Mouse (Mus musculus) liver, embryonic 14.5 days (tissue): ENCODE data around the gene Ltb.

Source experiments
- CTCF ChIP-seq: IDR thresholded peaks from 2 replicates; pipeline ENCODE4 v1.5.1; 2016; ENCODE audit warnings: antibody characterized with exemption, low read depth, control low read depth
- EP300 ChIP-seq: IDR thresholded peaks from 2 replicates; pipeline ENCODE4 v1.6.1; 2016; ENCODE audit warnings: antibody characterized with exemption, low read depth

DNA sequence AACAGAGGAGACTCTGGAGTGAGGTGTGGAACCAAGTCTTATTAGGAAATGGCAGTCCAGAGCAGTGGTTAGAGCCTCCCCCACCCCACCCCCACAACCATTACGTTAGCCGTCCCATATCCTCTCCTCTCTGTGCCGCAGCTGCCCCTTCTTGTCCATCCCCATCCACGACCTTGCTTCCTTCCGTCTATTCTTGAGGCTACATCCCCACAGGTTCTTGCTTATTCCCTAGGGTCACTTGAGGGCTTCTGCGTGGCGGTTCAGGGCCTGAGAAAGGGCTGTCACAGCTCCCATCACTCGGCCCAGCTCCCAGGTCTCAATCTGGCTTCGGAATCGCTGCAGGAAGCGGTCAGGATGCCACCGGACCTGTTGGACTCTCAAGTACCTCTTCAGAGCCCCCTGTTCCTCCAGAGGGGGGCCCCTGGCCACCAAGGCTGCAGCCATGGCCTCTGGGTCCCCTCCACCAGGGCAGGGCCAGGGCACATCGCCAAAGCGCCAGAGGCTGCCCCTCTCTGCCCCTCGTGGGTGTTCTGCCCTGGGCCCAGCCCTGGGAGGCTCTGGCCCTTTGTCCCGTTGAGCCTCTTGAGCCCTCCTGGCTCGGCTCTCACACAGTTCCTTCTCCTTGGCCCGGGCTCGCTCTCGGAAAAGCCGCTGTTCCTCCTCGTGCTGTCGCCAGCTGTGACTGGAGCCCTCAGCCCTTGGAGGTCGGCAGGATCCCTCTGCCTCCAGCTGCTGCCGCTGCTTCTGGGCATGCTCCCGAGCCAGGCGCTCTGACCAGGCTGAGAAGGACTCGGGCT lies 26.1 kb downstream of the Ltb start, which contains the start of gene Gm16181:
- TF ChIP-seq CTCF (no peak), EP300 (no peak)
